Mouse (Mus musculus) embryonic facial prominence, embryonic 13.5 days (tissue): ENCODE measurements around the gene Cfap99. TPM values are rescaled to one million over a fixed set of nuclear protein-coding genes. Genes with fewer than 3 reads are reported as not detected.
A peak's percentile ranks its signal among the peaks of the same experiment; 100 is the strongest.

Experiments used
- ATAC-seq: fragments of 200-750 bp; cut with Nextera tagmentation; 2 replicates; pipeline ENCODE4 v1.8.0; 2017; ENCODE audit warnings: low read depth; ENCODE audit not compliant: insufficient number of reproducible peaks, insufficient read depth, low FRiP score, low TSS enrichment
- H3K27ac ChIP-seq: fragments of 300-500 bp; sonication (generic); 2 replicates; pipeline ENCODE4 v1.5.1; 2015; ENCODE audit warnings: moderate library complexity, mild to moderate bottlenecking, inconsistent platforms
- H3K27me3 ChIP-seq: fragments of 300-500 bp; sonication (generic); 2 replicates; pipeline ENCODE4 v1.6.1; 2015; ENCODE audit warnings: mild to moderate bottlenecking, inconsistent platforms
- H3K36me3 ChIP-seq: fragments of 300-500 bp; sonication (generic); 2 replicates; pipeline ENCODE4 v1.6.1; 2015; ENCODE audit warnings: mild to moderate bottlenecking, inconsistent platforms
- H3K4me1 ChIP-seq: fragments of 300-500 bp; sonication (generic); 2 replicates; pipeline ENCODE4 v1.6.1; 2015; ENCODE audit warnings: inconsistent platforms
- H3K4me2 ChIP-seq: fragments of 300-500 bp; sonication (generic); 2 replicates; pipeline ENCODE4 v1.6.1; 2015; ENCODE audit warnings: moderate library complexity, mild to moderate bottlenecking, inconsistent platforms
- H3K4me3 ChIP-seq: fragments of 300-500 bp; sonication (generic); 2 replicates; pipeline ENCODE4 v1.5.1; 2015; ENCODE audit warnings: mild to moderate bottlenecking, inconsistent platforms
- H3K9ac ChIP-seq: fragments of 300-500 bp; sonication (generic); 2 replicates; pipeline ENCODE4 v1.6.1; 2015; ENCODE audit warnings: mild to moderate bottlenecking, inconsistent platforms
- H3K9me3 ChIP-seq: fragments of 300-500 bp; sonication (generic); 2 replicates; pipeline ENCODE4 v1.6.1; 2016; ENCODE audit warnings: inconsistent platforms
- WGBS: fragments of 180-500 bp; shearing (Covaris S2); methylation state at CpG from one replicate; pipeline ENCODE4 v1.1.7; 2015; ENCODE audit warnings: mixed read lengths; 5-methylcytosine and 5-hydroxymethylcytosine counted together
- polyA plus RNA-seq: library from polyadenylated mRNA; unstranded; fragments of >200 nt; fragmentation: Nextera tagmentation; extraction: Ambion mirVana; gene quantifications from 2 replicates; pipeline ENCODE4 v1.2.1, GENCODE M21; 2015

The Cfap99 gene
- polyA plus RNA-seq, 1 experiment from 2014 or later = not detected

- H3K27me3 ChIP-seq = no peaks in the 10 kb centered on the region
- WGBS = 44% methylated on average over 4 of the region's 4 CpGs
- H3K4me3 ChIP-seq = no peak overlapping the region
- no peak overlapping the region for H3K27ac ChIP-seq
- H3K9ac ChIP-seq = no peak overlapping the region
- H3K4me2 ChIP-seq = no peak overlapping the region
- ATAC-seq = no peak
- no peaks in the 10 kb centered on the region for H3K36me3 ChIP-seq
- no peaks in the 10 kb centered on the region for H3K9me3 ChIP-seq
- H3K4me1 ChIP-seq = no peaks in the 10 kb centered on the region
Observed at GRCm38 (mm10) chr5:34298061-34298460, 9.7 kb downstream of the Cfap99 start.

- Histone ChIP-seq H3K9me3 (no peaks in the 10 kb centered on the region), H3K4me1 (no peaks in the 10 kb centered on the region), H3K36me3 (no peaks in the 10 kb centered on the region), H3K4me3 (no peak overlapping the region), H3K27me3 (no peaks in the 10 kb centered on the region), H3K4me2 (no peak overlapping the region), H3K9ac (no peak overlapping the region), H3K27ac (no peak overlapping the region)
- no peak for ATAC-seq
- 86% methylated on average over 10 of the region's 10 CpGs for WGBS
Observed at GRCm38 (mm10) chr5:34298937-34299535, 10.6 kb downstream of the Cfap99 start.

GRCm38 (mm10) chr5:34302377-34302776 lies 14.0 kb downstream of the Cfap99 start:
- Histone ChIP-seq H3K4me2 (no peak overlapping the region), H3K9ac (no peak overlapping the region), H3K4me3 (no peak overlapping the region), H3K4me1 (no peaks in the 10 kb centered on the region), H3K27me3 (no peaks in the 10 kb centered on the region), H3K27ac (no peak overlapping the region), H3K9me3 (no peaks in the 10 kb centered on the region), H3K36me3 (no peaks in the 10 kb centered on the region)
- WGBS = 72% methylated on average over 7 of the region's 7 CpGs
- ATAC-seq = no peak

GRCm38 (mm10) chr5:34309016-34309415 lies 20.6 kb downstream of the Cfap99 start:
- Histone ChIP-seq H3K9me3 (no peaks in the 10 kb centered on the region), H3K4me2 (no peak overlapping the region), H3K27ac (no peak overlapping the region), H3K27me3 (no peaks in the 10 kb centered on the region), H3K9ac (no peak overlapping the region), H3K36me3 (no peaks in the 10 kb centered on the region), H3K4me1 (no peaks in the 10 kb centered on the region), H3K4me3 (no peak overlapping the region)
- ATAC-seq = no peak
- WGBS = 70% methylated on average over 3 of the region's 3 CpGs

GRCm38 (mm10) chr5:34319491-34320034 lies 31.2 kb downstream of the Cfap99 start:
- H3K4me3 ChIP-seq = no peak overlapping the region
- H3K27me3 ChIP-seq = no peaks in the 10 kb centered on the region
- H3K4me2 ChIP-seq = no peak overlapping the region
- ATAC-seq = no peak
- no peaks in the 10 kb centered on the region for H3K4me1 ChIP-seq
- 63% methylated on average over 2 of the region's 2 CpGs for WGBS
- no peak overlapping the region for H3K27ac ChIP-seq
- H3K9me3 ChIP-seq = no peaks in the 10 kb centered on the region
- no peak overlapping the region for H3K9ac ChIP-seq
- no peaks in the 10 kb centered on the region for H3K36me3 ChIP-seq

GRCm38 (mm10) chr5:34321236-34321635 lies 32.8 kb downstream of the Cfap99 start:
- Histone ChIP-seq H3K4me1 (peaks cover 4% of the 10 kb centered on the region), H3K27me3 (no peaks in the 10 kb centered on the region), H3K9me3 (no peaks in the 10 kb centered on the region), H3K4me3 (no peak overlapping the region), H3K9ac (no peak overlapping the region), H3K4me2 (no peak overlapping the region), H3K36me3 (no peaks in the 10 kb centered on the region), H3K27ac (no peak overlapping the region)
- no peak for ATAC-seq
- WGBS = 90% methylated on average over 4 of the region's 4 CpGs

GRCm38 (mm10) chr5:34325286-34325685 lies 36.9 kb downstream of the Cfap99 start:
- H3K36me3 ChIP-seq = no peaks in the 10 kb centered on the region
- no peak overlapping the region for H3K4me2 ChIP-seq
- no peaks in the 10 kb centered on the region for H3K27me3 ChIP-seq
- no peak overlapping the region for H3K27ac ChIP-seq
- H3K9me3 ChIP-seq = no peaks in the 10 kb centered on the region
- H3K4me3 ChIP-seq = no peak overlapping the region
- H3K9ac ChIP-seq = no peak overlapping the region
- H3K4me1 ChIP-seq = peaks cover 13% of the 10 kb centered on the region
- no peak for ATAC-seq

GRCm38 (mm10) chr5:34326249-34326691 lies 37.9 kb downstream of the Cfap99 start:
- Histone ChIP-seq H3K27ac (0 out of 2 replicates have a peak overlapping the region, but pooled peaks have one; percentile 11), H3K4me2 (peak overlapping the region; percentile 58), H3K4me3 (no peak overlapping the region), H3K9ac (no peak overlapping the region), H3K36me3 (no peaks in the 10 kb centered on the region), H3K27me3 (no peaks in the 10 kb centered on the region), H3K4me1 (peaks cover 13% of the 10 kb centered on the region), H3K9me3 (no peaks in the 10 kb centered on the region)
- ATAC-seq = no peak
- 10% methylated on average over 4 of the region's 4 CpGs for WGBS

- H3K36me3 ChIP-seq = no peaks in the 10 kb centered on the region
- H3K27ac ChIP-seq = 0 out of 2 replicates have a peak overlapping the region, but pooled peaks have one; percentile 12
Observed at GRCm38 (mm10) chr5:34326875-34327576, 38.6 kb downstream of the Cfap99 start.

GRCm38 (mm10) chr5:34330136-34330535 lies 41.7 kb downstream of the Cfap99 start:
- WGBS = 86% methylated on average over 2 of the region's 2 CpGs
- Histone ChIP-seq H3K9ac (no peak overlapping the region), H3K4me1 (peaks cover 13% of the 10 kb centered on the region), H3K9me3 (no peaks in the 10 kb centered on the region), H3K27ac (no peak overlapping the region), H3K27me3 (no peaks in the 10 kb centered on the region), H3K4me3 (no peak overlapping the region), H3K36me3 (no peaks in the 10 kb centered on the region), H3K4me2 (no peak overlapping the region)
- no peak for ATAC-seq

More at GRCm38 (mm10) chr5:34326875-34327576, 38.6 kb downstream of the Cfap99 start:
- ATAC-seq = peak; percentile 32; the same call in 1 of the 2 replicates
- H3K9ac ChIP-seq = peak overlapping the region; percentile 63
- peak overlapping the region; percentile 58 for H3K4me2 ChIP-seq
- 12% methylated on average over 31 of the region's 31 CpGs for WGBS
- no peaks in the 10 kb centered on the region for H3K9me3 ChIP-seq
- H3K4me3 ChIP-seq = peak overlapping the region; percentile 37
- H3K4me1 ChIP-seq = peaks cover 13% of the 10 kb centered on the region
- H3K27me3 ChIP-seq = no peaks in the 10 kb centered on the region

- no peak overlapping the region for H3K9ac ChIP-seq
- WGBS = 93% methylated on average over 1 of the region's 1 CpGs
- no peaks in the 10 kb centered on the region; the same call in 1 of the 2 replicates for H3K36me3 ChIP-seq
- no peaks in the 10 kb centered on the region for H3K9me3 ChIP-seq
- H3K4me3 ChIP-seq = no peak overlapping the region
- no peak for ATAC-seq
- H3K4me1 ChIP-seq = peaks cover 17% of the 10 kb centered on the region
- no peaks in the 10 kb centered on the region for H3K27me3 ChIP-seq
- no peak overlapping the region for H3K4me2 ChIP-seq
- no peak overlapping the region for H3K27ac ChIP-seq
Observed at GRCm38 (mm10) chr5:34334081-34334480, 45.7 kb downstream of the Cfap99 start.
